Mouse (Mus musculus): ENCODE measurements at regions not wholly inside any gene's neighbourhood (a gene's known extent, or its start where the extent isn't known, plus 50 kb on each side); places are given as distances from the start of the nearest gene placed in this dataset.

- Histone ChIP-seq H3K4me2 (no peak overlapping the region), H3K27ac (no peak overlapping the region), H3K4me1 (replicated peaks) (peaks cover 4% of the 10 kb centered on the region; the same call in 1 of the 2 replicates), H3K4me3 (no peak overlapping the region), H3K9ac (no peak overlapping the region), H3K9me3 (no peaks in the 10 kb centered on the region), H3K27me3 (no peaks in the 10 kb centered on the region), H3K36me3 (no peaks in the 10 kb centered on the region)
- ATAC-seq (ENCODE audit: low FRiP score) = no peak
- WGBS = 97% methylated on average over 1 of the region's 1 CpGs
Observed at GRCm38 (mm10) chr2:55817273-55817672, 381.5 kb downstream of the Kcnj3 start.

GRCm38 (mm10) chr2:55818220-55818619, 382.4 kb downstream of the Kcnj3 start:
- H3K4me2 ChIP-seq = peak overlapping the region; percentile 40
- no peak overlapping the region for H3K4me3 ChIP-seq
- peak overlapping the region; percentile 24 for H3K27ac ChIP-seq
- H3K9ac ChIP-seq = no peak overlapping the region
- H3K4me1 ChIP-seq (replicated peaks) = peaks cover 4% of the 10 kb centered on the region; the same call in 1 of the 2 replicates
- H3K9me3 ChIP-seq = no peaks in the 10 kb centered on the region
- ATAC-seq (ENCODE audit: low FRiP score) = peak; percentile 91
- 14% methylated on average over 7 of the region's 7 CpGs for WGBS
- H3K27me3 ChIP-seq = no peaks in the 10 kb centered on the region
- no peaks in the 10 kb centered on the region for H3K36me3 ChIP-seq

GRCm38 (mm10) chr2:55822726-55823125, 387.0 kb downstream of the Kcnj3 start:
- Histone ChIP-seq H3K27me3 (no peaks in the 10 kb centered on the region), H3K9me3 (no peaks in the 10 kb centered on the region), H3K4me1 (replicated peaks) (peaks cover 4% of the 10 kb centered on the region; the same call in 1 of the 2 replicates), H3K27ac (no peak overlapping the region), H3K36me3 (no peaks in the 10 kb centered on the region), H3K4me3 (no peak overlapping the region), H3K4me2 (no peak overlapping the region), H3K9ac (no peak overlapping the region)
- no peak for ATAC-seq (ENCODE audit: low FRiP score)

- H3K4me1 ChIP-seq (replicated peaks) = no peaks in the 10 kb centered on the region
- no peaks in the 10 kb centered on the region for H3K9me3 ChIP-seq
- WGBS = 45% methylated on average over 1 of the region's 1 CpGs
- no peak overlapping the region for H3K4me2 ChIP-seq
- no peaks in the 10 kb centered on the region for H3K36me3 ChIP-seq
- no peak overlapping the region for H3K27ac ChIP-seq
- no peak overlapping the region for H3K9ac ChIP-seq
- no peaks in the 10 kb centered on the region for H3K27me3 ChIP-seq
- H3K4me3 ChIP-seq = no peak overlapping the region
- no peak for ATAC-seq (ENCODE audit: low FRiP score)
Observed at GRCm38 (mm10) chr2:55841521-55841920, 405.8 kb downstream of the Kcnj3 start.

GRCm38 (mm10) chr2:55846832-55847382, 411.1 kb downstream of the Kcnj3 start:
- Histone ChIP-seq H3K4me2 (no peak overlapping the region), H3K27me3 (no peaks in the 10 kb centered on the region), H3K27ac (no peak overlapping the region), H3K9me3 (no peaks in the 10 kb centered on the region), H3K4me3 (no peak overlapping the region), H3K36me3 (no peaks in the 10 kb centered on the region), H3K4me1 (replicated peaks) (no peaks in the 10 kb centered on the region), H3K9ac (no peak overlapping the region)
- WGBS = 63% methylated on average over 3 of the region's 3 CpGs
- ATAC-seq (ENCODE audit: low FRiP score) = no peak

- Histone ChIP-seq H3K36me3 (no peaks in the 10 kb centered on the region), H3K4me3 (no peak overlapping the region), H3K27me3 (no peaks in the 10 kb centered on the region), H3K9ac (no peak overlapping the region), H3K27ac (no peak overlapping the region), H3K4me1 (replicated peaks) (no peaks in the 10 kb centered on the region), H3K4me2 (no peak overlapping the region), H3K9me3 (no peaks in the 10 kb centered on the region)
- ATAC-seq (ENCODE audit: low FRiP score) = no peak
- WGBS = 66% methylated on average over 1 of the region's 1 CpGs
Observed at GRCm38 (mm10) chr2:55862479-55862878, 426.7 kb downstream of the Kcnj3 start.

- H3K27me3 ChIP-seq = no peaks in the 10 kb centered on the region
- WGBS = 73% methylated on average over 2 of the region's 2 CpGs
- ATAC-seq (ENCODE audit: low FRiP score) = no peak
- no peaks in the 10 kb centered on the region for H3K9me3 ChIP-seq
- no peak overlapping the region for H3K9ac ChIP-seq
- H3K4me2 ChIP-seq = no peak overlapping the region
- H3K27ac ChIP-seq = no peak overlapping the region
- no peaks in the 10 kb centered on the region for H3K36me3 ChIP-seq
- no peak overlapping the region for H3K4me3 ChIP-seq
- H3K4me1 ChIP-seq (replicated peaks) = no peaks in the 10 kb centered on the region
Observed at GRCm38 (mm10) chr2:55889976-55890375, 454.2 kb downstream of the Kcnj3 start.

- WGBS = 71% methylated on average over 1 of the region's 1 CpGs
- Histone ChIP-seq H3K4me1 (replicated peaks) (no peaks in the 10 kb centered on the region), H3K27me3 (no peaks in the 10 kb centered on the region), H3K4me2 (no peak overlapping the region), H3K9ac (no peak overlapping the region), H3K9me3 (no peaks in the 10 kb centered on the region), H3K27ac (no peak overlapping the region), H3K36me3 (no peaks in the 10 kb centered on the region), H3K4me3 (no peak overlapping the region)
- ATAC-seq (ENCODE audit: low FRiP score) = no peak
Observed at GRCm38 (mm10) chr2:55892821-55893535, 457.2 kb downstream of the Kcnj3 start.

GRCm38 (mm10) chr2:55920294-55920693, 484.5 kb downstream of the Kcnj3 start:
- ATAC-seq (ENCODE audit: low FRiP score) = peak; percentile 74
- Histone ChIP-seq H3K9me3 (no peaks in the 10 kb centered on the region), H3K27me3 (no peaks in the 10 kb centered on the region), H3K9ac (no peak overlapping the region), H3K4me3 (no peak overlapping the region), H3K36me3 (no peaks in the 10 kb centered on the region), H3K4me1 (replicated peaks) (no peaks in the 10 kb centered on the region), H3K4me2 (no peak overlapping the region), H3K27ac (no peak overlapping the region)
- 84% methylated on average over 1 of the region's 1 CpGs for WGBS

Measured in hindbrain, embryonic 13.5 days (tissue).